Mouse (Mus musculus): ENCODE data around the gene Plvap.
A peak's percentile ranks its signal among the peaks of the same experiment; 100 is the strongest.

Gene Plvap

GRCm38 (mm10) chr8:71511644-71512043, at the start of gene Plvap:
Gene Plvap, minus strand, starts transcription at chr8:71511752.
- DNase-seq (ENCODE audit: low read depth, low spot score): peak; percentile 37

GRCm38 (mm10) chr8:71560765-71561164, 49.2 kb upstream of the Plvap start:
- no peak for DNase-seq (ENCODE audit: low read depth, low spot score)

- no peak for DNase-seq (ENCODE audit: low read depth, low spot score)
Measured at GRCm38 (mm10) chr8:71560071-71560470, 48.5 kb upstream of the Plvap start.

- DNase-seq (ENCODE audit: low read depth, low spot score): peak; percentile 96
Measured at GRCm38 (mm10) chr8:71558958-71559690, 47.6 kb upstream of the Plvap start.

GRCm38 (mm10) chr8:71558071-71558957, 46.8 kb upstream of the Plvap start, which contains the start of gene Tmem221:
Gene Tmem221, minus strand, starts transcription at chr8:71558871.
- DNase-seq (ENCODE audit: low read depth, low spot score): no peak

GRCm38 (mm10) chr8:71554644-71555043, 43.1 kb upstream of the Plvap start:
- no peak for DNase-seq (ENCODE audit: low read depth, low spot score)

GRCm38 (mm10) chr8:71554001-71554400, 42.4 kb upstream of the Plvap start:
- DNase-seq (ENCODE audit: low read depth, low spot score): no peak

- DNase-seq (ENCODE audit: low read depth, low spot score): no peak
Measured at GRCm38 (mm10) chr8:71552770-71553169, 41.2 kb upstream of the Plvap start.

- no peak for DNase-seq (ENCODE audit: low read depth, low spot score)
Measured at GRCm38 (mm10) chr8:71550754-71551153, 39.2 kb upstream of the Plvap start.

- no peak for DNase-seq (ENCODE audit: low read depth, low spot score)
Measured at GRCm38 (mm10) chr8:71547590-71547989, 36.0 kb upstream of the Plvap start.

GRCm38 (mm10) chr8:71545053-71545452, 33.5 kb upstream of the Plvap start:
- DNase-seq (ENCODE audit: low read depth, low spot score): no peak

GRCm38 (mm10) chr8:71543755-71544154, 32.2 kb upstream of the Plvap start:
- DNase-seq (ENCODE audit: low read depth, low spot score): no peak

- DNase-seq (ENCODE audit: low read depth, low spot score): peak; percentile 100
Measured at GRCm38 (mm10) chr8:71542632-71543343, 31.2 kb upstream of the Plvap start, which contains the start of gene Mvb12a. Gene Mvb12a, plus strand, starts transcription at chr8:71542922.

- peak; percentile 94 for DNase-seq (ENCODE audit: low read depth, low spot score)
Measured at GRCm38 (mm10) chr8:71537028-71537867, 25.7 kb upstream of the Plvap start, which contains the start of gene Bst2. Gene Bst2, minus strand, starts transcription at chr8:71537456.

- no peak for DNase-seq (ENCODE audit: low read depth, low spot score)
Measured at GRCm38 (mm10) chr8:71535663-71536062, 24.1 kb upstream of the Plvap start.

GRCm38 (mm10) chr8:71534263-71534810, 22.8 kb upstream of the Plvap start:
- no peak for DNase-seq (ENCODE audit: low read depth, low spot score)

- DNase-seq (ENCODE audit: low read depth, low spot score): peak; percentile 88
Measured at GRCm38 (mm10) chr8:71530735-71531467, 19.3 kb upstream of the Plvap start.

GRCm38 (mm10) chr8:71528362-71529073, 17.0 kb upstream of the Plvap start:
- DNase-seq (ENCODE audit: low read depth, low spot score): no peak

- no peak for DNase-seq (ENCODE audit: low read depth, low spot score)
Measured at GRCm38 (mm10) chr8:71527162-71527870, 15.8 kb upstream of the Plvap start.
